9 mouse cellular contexts compared by ENCODE assay signal in genomic region chr14:5961102-5961501, GRCm38 (mm10). TPM values are rescaled to one million over a fixed set of nuclear protein-coding genes. Genes with fewer than 3 reads are reported as not detected.
DNase-seq lines count a peak whose midpoint lies in the region; ATAC-seq lines count a peak whose summit lies in the region.
"Not testable (repeated sequence)": the region's sequence is repeated elsewhere in the genome, so short reads cannot be mapped to it uniquely, and the experiment has no call there.
"Had no signal": no experiment of that assay in that cellular context is flagged by ENCODE, and none has a peak within 500 bp of the region (broad histone marks: within the 10 kb centered on the region; RNA-seq: fewer than 3 reads in every experiment).

No protein-coding gene starts in this region.

- H3K9me3 ChIP-seq in hindbrain, embryonic 10.5 days; liver, embryonic 13.5 days (replicated peaks): not testable (repeated sequence)

- not testable (repeated sequence) for H3K27me3 ChIP-seq in hindbrain, embryonic 10.5 days (ENCODE audit: insufficient read depth, poor library complexity, severe bottlenecking); liver, embryonic 13.5 days

- not testable (repeated sequence) for ATAC-seq in liver, embryonic 13.5 days (ENCODE audit: low read depth)

- H3K4me2 ChIP-seq in liver, embryonic 13.5 days: peak overlapping the region; percentile 51

- not testable (repeated sequence) for H3K36me3 ChIP-seq in hindbrain, embryonic 10.5 days; liver, embryonic 13.5 days

- peak overlapping the region; percentile 59 for H3K4me3 ChIP-seq in hindbrain, embryonic 10.5 days
- peak overlapping the region; percentile 28 for H3K4me3 ChIP-seq in liver, embryonic 13.5 days (replicated peaks)

- WGBS in hindbrain, embryonic 10.5 days: under 1% methylated on average over 24 of the region's 24 CpGs
- 2% methylated on average over 23 of the region's 24 CpGs for WGBS in liver, embryonic 13.5 days (ENCODE audit: insufficient replicate concordance)

- not testable (repeated sequence) for H3K4me1 ChIP-seq in hindbrain, embryonic 10.5 days (replicated peaks); liver, embryonic 13.5 days (replicated peaks)

- H3K9ac ChIP-seq in liver, embryonic 13.5 days: not testable (repeated sequence)

- peak overlapping the region; percentile 73 for H3K27ac ChIP-seq in hindbrain, embryonic 10.5 days
- H3K27ac ChIP-seq in liver, embryonic 13.5 days: not testable (repeated sequence)

- peak; percentile 14 to 43 for DNase-seq in adrenal gland, adult (ENCODE audit: inconsistent age in 2 of 2, low spot score in 1 of 2)
- peak; percentile 22 for DNase-seq in embryo, embryonic 11 days
- DNase-seq in gastrocnemius, postnatal 25 days: peak; percentile 5
- peak; percentile 49 for DNase-seq in hindbrain, embryonic 10.5 days (ENCODE audit: low spot score)
- DNase-seq in kidney, postnatal 10 days: peak; percentile 25
- not testable (repeated sequence) for DNase-seq in liver, embryonic 13.5 days
- peak; percentile 47 for DNase-seq in neural tube, embryonic 10.5 days (ENCODE audit: extremely low spot score, low spot score)
- DNase-seq in thymus, postnatal 4 days: peak; percentile 3

RNA-seq across cellular contexts. Expression of gene Gm3248, which starts 0.4 kb away (rescaled TPM):
- under 1 TPM in 1 of 2 experiments, not detected in 1; 0.15 TPM for total RNA-seq in gastrocnemius, postnatal 25 days (2021)
- polyA plus RNA-seq in hindbrain, embryonic 10.5 days (2016; fragmentation: Nextera tagmentation; extraction: Ambion mirVana): 0.32 and 0.59 TPM in 2 replicates
- polyA plus RNA-seq in liver, embryonic 13.5 days (2015; fragmentation: Nextera tagmentation; extraction: Ambion mirVana): not detected in 2 replicates

RNA-seq across cellular contexts. Expression of gene Gm3453, which starts 17.8 kb away (rescaled TPM):
- not detected for total RNA-seq in gastrocnemius, postnatal 25 days (2021)
- not detected in 2 replicates for polyA plus RNA-seq in hindbrain, embryonic 10.5 days (2016; fragmentation: Nextera tagmentation; extraction: Ambion mirVana)
- not detected in 2 replicates for polyA plus RNA-seq in liver, embryonic 13.5 days (2015; fragmentation: Nextera tagmentation; extraction: Ambion mirVana)
- total RNA-seq: left cerebral cortex, postnatal 10 days had no signal
